Mouse (Mus musculus): ENCODE data around the gene Ccr4.

Gene Ccr4

DNA sequence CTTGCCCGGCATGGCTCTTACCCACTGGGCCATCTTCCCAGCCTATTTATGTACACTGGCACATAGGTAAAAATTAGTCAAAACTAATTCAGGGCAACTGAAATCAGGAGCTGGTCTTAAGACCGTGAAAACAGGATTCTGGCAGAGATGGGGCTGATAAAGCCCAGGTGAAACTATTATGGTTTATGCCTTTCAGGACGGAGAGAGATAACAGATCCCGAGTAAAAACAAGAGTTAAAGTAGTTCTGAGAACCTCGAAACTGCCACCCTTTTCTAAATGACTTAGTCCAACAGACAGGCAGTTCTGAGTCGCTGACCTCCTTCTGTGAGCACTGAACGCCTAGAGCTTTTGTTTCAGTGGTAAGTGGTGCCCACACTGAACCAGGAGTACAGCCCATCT is 32.8 kb downstream of the Ccr4 start:
- no peak for DNase-seq (ENCODE audit: low spot score in 2 of 2)

DNA sequence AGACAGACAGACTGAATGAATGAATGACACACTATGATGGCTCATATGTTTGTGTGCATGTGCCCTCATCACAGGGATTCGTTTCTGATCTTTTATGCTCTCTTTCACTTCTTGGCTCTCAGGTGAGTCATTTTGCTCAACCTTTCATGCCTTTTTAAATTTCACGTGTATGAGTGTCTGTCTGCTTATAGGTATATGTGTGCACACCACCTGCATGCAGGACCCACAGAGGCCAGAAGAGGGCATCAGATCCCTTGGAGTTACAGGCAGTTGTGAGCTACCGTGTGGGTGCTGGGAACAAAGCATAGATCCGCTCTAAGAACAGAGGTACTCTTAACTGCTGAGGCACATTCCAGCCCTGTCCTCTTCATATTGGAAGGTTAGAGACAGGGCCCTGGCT is 36.0 kb downstream of the Ccr4 start:
- no peak for DNase-seq (ENCODE audit: low spot score in 2 of 2)

DNA sequence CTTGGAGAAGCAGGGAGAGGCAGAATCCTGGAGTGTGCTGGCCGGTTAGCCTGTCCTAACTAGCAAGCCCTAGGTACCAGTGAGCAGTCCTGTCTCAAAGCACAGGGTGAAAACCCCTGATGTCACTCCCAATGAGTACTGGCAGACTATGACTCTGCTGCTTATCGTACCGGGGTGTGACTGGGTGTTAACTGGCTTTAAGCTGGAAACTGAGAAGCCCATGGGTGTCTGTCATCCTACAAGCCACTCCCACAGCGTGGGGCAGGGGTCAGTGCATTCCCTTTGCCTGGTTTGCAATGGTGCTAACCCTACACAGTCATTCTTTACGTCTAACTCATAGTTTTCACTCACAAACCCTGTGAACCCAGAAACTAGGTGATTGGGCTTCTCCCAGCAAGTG is 36.5 kb downstream of the Ccr4 start:
- DNase-seq (ENCODE audit: low spot score in 2 of 2): no peak

- no peak for DNase-seq (ENCODE audit: low spot score in 2 of 2)
These were observed 37.8 kb downstream of the Ccr4 start for GRCm38 (mm10) chr9:114466871-114467270.

- DNase-seq (ENCODE audit: low spot score in 2 of 2): no peak
These were observed 39.3 kb downstream of the Ccr4 start for GRCm38 (mm10) chr9:114465442-114465841.

GRCm38 (mm10) chr9:114462569-114462968 is 42.1 kb downstream of the Ccr4 start:
- no peak for DNase-seq (ENCODE audit: low spot score in 2 of 2)

DNA sequence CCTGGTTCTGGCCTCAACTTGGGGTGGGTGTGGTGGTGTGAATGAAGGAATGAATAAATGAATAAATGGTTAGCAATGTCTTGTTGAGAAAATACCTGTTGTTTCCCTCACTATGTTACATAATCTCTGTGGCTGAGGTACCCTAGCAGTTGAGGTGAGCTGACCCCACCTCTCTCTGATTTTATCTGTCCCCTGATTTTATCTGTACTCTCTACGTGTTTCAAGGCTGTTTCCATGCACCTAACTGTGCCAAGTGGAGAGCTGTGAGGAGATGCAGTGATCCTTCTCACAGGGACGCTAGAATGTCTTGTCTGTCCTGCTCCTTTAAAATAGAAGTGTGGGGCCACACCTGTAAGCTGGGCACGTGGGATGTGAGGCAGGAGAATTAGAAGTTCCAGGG is 46.3 kb downstream of the Ccr4 start:
- DNase-seq (ENCODE audit: low spot score in 2 of 2): no peak

DNA sequence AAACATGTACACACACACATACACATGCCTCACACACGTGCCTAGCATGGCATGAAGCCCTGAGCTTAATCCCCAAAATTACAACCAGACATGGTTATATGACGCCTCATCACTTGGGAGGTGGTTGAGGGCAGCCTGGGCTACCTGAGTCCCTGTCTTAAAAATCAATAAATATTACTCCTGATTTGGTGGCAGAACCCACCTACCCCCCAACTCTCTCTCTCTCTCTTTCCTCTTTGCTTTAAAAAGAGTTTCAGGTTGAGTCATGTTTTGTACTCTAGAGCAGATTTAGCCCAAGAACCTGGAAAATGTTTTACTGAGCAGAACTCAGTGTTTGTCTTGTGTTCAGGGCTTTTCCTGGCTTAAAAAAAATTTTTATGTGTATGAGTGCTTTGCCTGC is 49.3 kb downstream of the Ccr4 start:
- DNase-seq (ENCODE audit: low spot score in 2 of 2): no peak

DNA sequence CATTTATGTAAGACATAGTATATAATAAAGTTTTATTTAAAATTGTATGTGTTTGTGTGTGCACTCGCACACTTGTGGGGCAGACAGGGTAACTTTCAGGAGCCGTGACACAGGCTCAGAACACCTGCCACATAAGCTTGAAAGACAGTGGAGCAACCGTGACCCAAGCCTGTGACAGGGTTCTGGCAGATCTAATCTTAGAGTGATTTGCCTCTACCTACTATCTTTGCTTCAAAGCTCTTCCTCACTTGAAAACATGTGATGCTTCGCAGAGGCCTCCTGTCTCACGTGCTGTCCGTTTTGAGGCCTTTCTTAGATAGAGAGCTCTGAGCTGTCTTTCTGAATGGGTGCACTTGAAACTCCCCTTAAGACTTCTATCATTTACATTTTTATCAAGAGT is 52.3 kb downstream of the Ccr4 start:
- no peak for DNase-seq (ENCODE audit: low spot score in 2 of 2)

DNA sequence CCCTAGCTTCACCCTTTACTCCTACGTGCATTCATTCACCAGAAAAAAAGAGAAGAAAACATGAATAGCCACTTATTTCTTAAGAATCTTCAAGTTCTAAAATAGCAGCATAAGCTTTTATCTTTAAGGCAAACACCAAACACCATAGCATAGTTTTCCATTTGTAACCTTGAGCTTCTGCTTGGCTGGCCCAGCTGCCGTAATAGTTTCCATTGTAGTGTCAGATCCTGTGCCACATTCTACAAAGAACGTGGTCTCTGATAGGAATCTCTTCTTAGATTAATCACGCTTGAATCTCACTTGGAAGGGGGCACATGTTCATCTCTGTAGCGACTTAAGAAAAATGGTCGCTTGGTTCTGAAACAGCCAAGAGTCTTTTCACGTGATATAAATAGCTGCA is 53.1 kb downstream of the Ccr4 start:
- DNase-seq (ENCODE audit: low spot score in 2 of 2): no peak

DNA sequence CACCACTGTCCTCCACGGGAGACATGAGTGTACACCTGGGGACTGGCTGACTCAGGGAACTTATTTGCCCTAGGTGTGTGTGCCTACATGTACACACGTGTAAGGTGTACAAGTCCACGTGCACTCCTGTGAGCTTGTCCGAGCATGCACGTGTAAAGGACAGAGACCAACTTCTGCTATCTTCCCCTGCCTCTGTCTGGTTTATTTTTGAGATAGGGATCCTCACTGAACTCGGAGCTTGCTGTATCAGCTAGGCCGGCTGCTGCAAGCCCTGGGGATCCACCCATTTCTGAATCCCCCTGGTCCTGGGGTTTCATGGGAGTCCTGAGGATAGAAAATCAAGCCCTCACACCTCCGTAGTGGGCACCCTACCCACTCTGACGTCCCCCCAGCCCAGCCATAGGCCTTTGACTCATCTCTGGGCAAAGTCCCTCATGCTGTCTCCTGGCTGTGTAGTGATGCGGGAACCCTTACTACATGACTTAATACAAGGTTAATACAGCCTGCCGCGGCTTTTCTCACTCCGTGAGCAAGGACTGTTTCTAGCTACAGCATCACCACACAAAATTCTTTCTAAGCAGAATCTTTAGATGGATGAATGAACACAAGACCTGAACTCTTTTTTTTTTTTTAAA is 55.5 kb downstream of the Ccr4 start:
- DNase-seq (ENCODE audit: low spot score in 2 of 2): no peak

- no peak for DNase-seq (ENCODE audit: low spot score in 2 of 2)
These were observed 56.0 kb downstream of the Ccr4 start for GRCm38 (mm10) chr9:114448700-114449099.

GRCm38 (mm10) chr9:114446887-114447286 is 57.8 kb downstream of the Ccr4 start:
- no peak for DNase-seq (ENCODE audit: low spot score in 2 of 2)

DNA sequence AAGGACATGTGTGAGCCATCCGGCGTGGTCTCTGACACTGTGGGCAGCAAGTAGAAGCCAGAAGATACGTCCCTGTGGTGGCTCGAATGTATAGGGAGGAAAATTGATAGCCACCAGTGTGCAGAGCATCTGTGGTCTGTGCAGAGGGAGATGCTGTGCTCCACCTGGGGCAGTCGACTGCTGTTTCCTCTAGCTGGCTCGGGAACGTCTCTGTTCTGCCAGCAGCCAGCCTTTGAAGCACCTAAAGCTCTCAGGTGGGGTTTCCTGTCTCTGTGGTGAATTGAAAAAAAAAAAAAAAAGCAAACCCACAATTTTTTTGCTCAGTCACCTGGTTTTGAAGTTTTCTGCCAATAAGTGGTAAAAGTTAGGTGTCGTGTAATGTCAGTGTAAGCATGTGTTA is 61.4 kb downstream of the Ccr4 start:
- DNase-seq (ENCODE audit: low spot score in 2 of 2): no peak

GRCm38 (mm10) chr9:114442893-114443292 is 61.8 kb downstream of the Ccr4 start:
- DNase-seq (ENCODE audit: low spot score in 2 of 2): no peak

DNA sequence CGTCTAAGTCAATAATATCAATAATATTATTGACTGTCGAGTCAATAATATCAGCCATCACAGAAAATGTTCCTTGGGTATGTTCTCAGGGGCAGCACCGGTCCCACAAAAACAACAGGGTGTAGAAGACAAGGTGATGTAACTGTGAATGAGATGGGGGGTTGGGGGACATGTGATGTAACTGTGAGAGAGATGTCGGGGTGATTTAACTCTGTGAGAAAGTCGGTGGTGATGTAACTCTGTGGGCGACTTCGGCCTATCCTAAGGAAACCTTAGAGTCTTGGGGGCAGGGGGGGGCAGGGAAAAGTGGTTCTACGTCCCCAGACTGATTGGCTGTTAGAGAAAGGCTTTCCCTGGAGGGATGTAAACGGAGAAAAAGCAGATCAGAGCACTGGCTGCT is 62.5 kb downstream of the Ccr4 start:
- no peak for DNase-seq (ENCODE audit: low spot score in 2 of 2)

DNA sequence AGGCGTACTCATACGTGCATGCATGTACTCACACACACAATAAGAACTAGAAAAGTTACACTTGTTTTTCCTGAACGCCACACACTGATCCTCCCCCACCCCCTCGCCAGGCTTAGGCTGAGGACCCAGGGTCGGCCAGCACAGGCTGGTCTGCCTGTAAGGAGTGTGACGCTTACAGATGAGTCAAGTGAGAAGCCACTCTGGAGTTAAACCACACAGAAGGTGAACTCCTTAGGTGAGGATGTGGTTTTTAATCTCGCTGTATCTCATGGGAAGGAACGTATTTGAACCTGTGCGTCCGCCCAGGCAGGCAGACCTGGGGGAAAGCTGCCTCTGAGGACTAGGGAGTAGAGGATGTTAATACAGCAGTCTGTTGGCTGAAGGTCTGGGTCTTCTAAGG is 64.2 kb downstream of the Ccr4 start:
- DNase-seq (ENCODE audit: low spot score in 2 of 2): no peak

Measured in frontal cortex, postnatal 10 days (tissue).